Mouse (Mus musculus) ES-E14 (cell line): ENCODE measurements around the gene Tuba4a. TPM values are rescaled to one million over a fixed set of nuclear protein-coding genes. Genes with fewer than 3 reads are reported as not detected.

Source experiments
- DNase-seq: peaks from one replicate; pipeline ENCODE4 v3.0.0-alpha.2; 2013; ENCODE audit warnings: low read depth, low spot score
- H3K27ac ChIP-seq: 2 replicates; pipeline ENCODE4 v1.5.1; 2012; ENCODE audit warnings: low read depth, mild to moderate bottlenecking, low read length, moderate library complexity, mixed read lengths; ENCODE audit not compliant: poor library complexity, insufficient read depth, severe bottlenecking
- H3K36me3 ChIP-seq: 2 replicates; pipeline ENCODE4 v1.6.1; 2012; ENCODE audit warnings: mild to moderate bottlenecking, low read length, moderate library complexity, mixed read lengths; ENCODE audit not compliant: control insufficient read depth, poor library complexity, insufficient read depth, severe bottlenecking
- H3K4me1 ChIP-seq, 2 experiments: fragments of 150-350 bp in 1 of 2; sonication (generic) in 1 of 2; 2 replicates each; pipeline ENCODE4 v1.6.1; 2012; ENCODE audit warnings: low read length in 2 of 2, mild to moderate bottlenecking in 1 of 2, mixed read lengths in 1 of 2; ENCODE audit not compliant: control insufficient read depth in 2 of 2, insufficient read depth in 2 of 2, poor library complexity in 1 of 2
- H3K4me3 ChIP-seq, 2 experiments: fragments of 150-350 bp in 1 of 2; sonication (generic) in 1 of 2; 2 replicates each; pipeline ENCODE4 v1.5.1; 2012; ENCODE audit warnings: low read length in 2 of 2, low read depth in 1 of 2, mild to moderate bottlenecking in 1 of 2, mixed read lengths in 1 of 2; ENCODE audit not compliant: insufficient read depth in 1 of 2, poor library complexity in 1 of 2, severe bottlenecking in 1 of 2
- H3K9ac ChIP-seq: 2 replicates; pipeline ENCODE4 v1.6.1; 2012; ENCODE audit warnings: low read depth, mild to moderate bottlenecking, low read length, mixed read lengths; ENCODE audit not compliant: poor library complexity, insufficient read depth, severe bottlenecking
- H3K9me3 ChIP-seq: fragments of 150-350 bp; sonication (generic); 2 replicates; pipeline ENCODE4 v1.6.1; 2012; ENCODE audit warnings: low read depth, mild to moderate bottlenecking, low read length; ENCODE audit not compliant: control insufficient read depth, insufficient read depth
- CHD2 ChIP-seq: IDR thresholded peaks from 2 replicates; pipeline ENCODE4 v1.6.1; 2014; ENCODE audit warnings: mild to moderate bottlenecking, low read depth, low read length, inconsistent platforms
- HCFC1 ChIP-seq: IDR thresholded peaks from 2 replicates; pipeline ENCODE4 v1.6.1; 2012; ENCODE audit warnings: low read length, inconsistent platforms, borderline replicate concordance; ENCODE audit not compliant: insufficient read depth
- MAFK ChIP-seq: IDR thresholded peaks from 2 replicates; pipeline ENCODE4 v1.6.1; 2014; ENCODE audit warnings: mild to moderate bottlenecking, low read depth, low read length, inconsistent platforms; ENCODE audit not compliant: insufficient read depth
- ZC3H11A ChIP-seq: IDR thresholded peaks from 2 replicates; pipeline ENCODE4 v1.6.1; 2012; ENCODE audit warnings: low read depth, mild to moderate bottlenecking, inconsistent platforms, low read length, borderline replicate concordance
- ZNF384 ChIP-seq: IDR thresholded peaks from 2 replicates; pipeline ENCODE4 v1.6.1; 2012; ENCODE audit warnings: low read depth, low read length, inconsistent platforms
- in situ Hi-C, 2 experiments: fragments of 600-800 bp; cut with MboI; formaldehyde crosslinking; loops; one replicate each; pipeline ENCODE4 v1.15.1; 2025; ENCODE audit warnings: low sequenced_read_pairs in 2 of 2, inconsistent platforms in 1 of 2; ENCODE audit not compliant: unreplicated experiment in 2 of 2
- total RNA-seq: library from RNA; depleted of rRNA; stranded (reverse); fragments of 300-350 nt; gene quantifications from 2 replicates; pipeline ENCODE4 v1.2.3, GENCODE M21; 2012

The Tuba4a gene
- total RNA-seq, 1 experiment: 110 TPM

DNA sequence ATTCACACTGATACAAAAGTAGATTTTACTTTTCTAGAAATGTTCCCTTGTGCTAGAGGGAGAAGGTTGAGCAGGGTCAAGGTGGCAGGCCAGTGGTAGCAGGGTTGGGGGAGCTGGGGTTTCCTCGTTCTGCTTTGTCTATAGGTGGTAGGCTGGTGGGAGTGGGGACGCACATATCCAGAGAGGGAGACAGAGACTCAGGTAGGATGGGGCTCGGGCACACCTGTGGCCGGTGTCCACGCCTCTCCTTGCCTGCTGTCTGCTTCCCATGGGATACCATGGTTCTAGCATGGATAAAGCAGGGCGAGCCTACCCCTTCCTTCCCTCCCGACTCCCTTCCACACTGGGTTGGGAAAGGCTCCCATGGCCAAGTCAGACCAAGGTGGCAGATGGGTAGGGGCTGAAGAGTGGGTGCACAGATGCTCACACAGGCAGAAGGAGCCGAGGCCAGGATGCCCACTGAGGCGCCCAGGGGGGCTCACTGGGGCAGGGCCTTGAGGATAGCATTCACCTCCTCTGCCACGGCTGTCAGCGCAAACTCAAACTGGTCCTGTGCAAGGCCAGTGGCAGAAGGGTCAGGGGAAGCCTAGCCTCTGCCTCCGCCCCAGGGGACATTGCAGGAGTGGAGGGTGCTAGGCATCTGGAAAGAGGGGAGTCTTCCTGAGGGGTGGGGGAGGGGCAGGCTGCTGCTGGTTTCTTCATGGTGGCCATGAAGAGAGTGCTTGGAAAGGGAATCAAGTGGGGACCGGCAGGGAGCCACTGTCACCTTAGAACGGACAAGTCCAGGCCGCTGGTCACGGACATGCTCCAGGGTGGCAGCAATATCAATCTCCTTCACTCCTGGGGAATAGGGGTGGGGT, 27.6 kb upstream of the Tuba4a start:
- no peak for DNase-seq
- TF ChIP-seq CHD2 (no peak), MAFK (no peak), ZNF384 (no peak), HCFC1 (no peak)
- no peak overlapping the region for H3K9ac ChIP-seq
- H3K9me3 ChIP-seq: no peaks in the 10 kb centered on the region
- in situ Hi-C loops: no loop called here
- H3K4me1 ChIP-seq: peaks cover 4 to 35% of the 10 kb centered on the region in 2 experiments; a peak in 3 of 4 replicates
- no peak overlapping the region for H3K4me3 ChIP-seq
- H3K27ac ChIP-seq: no peak overlapping the region
- peaks cover 2% of the 10 kb centered on the region; the same call in 1 of the 2 replicates for H3K36me3 ChIP-seq

DNA sequence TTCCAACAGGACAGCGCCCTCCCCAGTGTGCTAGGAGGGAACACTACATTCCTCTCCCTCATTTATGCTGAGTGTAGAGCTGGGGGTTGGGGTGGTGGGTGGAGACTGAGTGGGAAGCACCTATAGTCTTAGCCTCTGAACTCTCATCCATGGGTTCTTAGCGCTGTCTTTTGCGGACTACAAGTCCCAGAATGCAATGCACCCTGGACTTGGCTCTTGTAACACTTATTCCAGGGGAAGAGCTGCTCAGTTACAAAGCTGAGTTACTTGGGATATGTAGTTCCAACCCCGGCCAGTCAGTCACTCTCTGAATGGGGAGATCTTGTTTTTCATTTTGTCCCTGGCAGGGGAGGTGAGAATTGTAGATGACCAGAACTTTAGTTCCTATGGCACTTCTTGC, 25.2 kb upstream of the Tuba4a start:
- in situ Hi-C loops: no loop called here
- TF ChIP-seq HCFC1 (peak; percentile 97), MAFK (0 out of 2 replicates have a peak, but pooled peaks have one; percentile 14), ZC3H11A (no peak), ZNF384 (no peak), CHD2 (no peak)
- H3K4me1 ChIP-seq: peaks cover 0 to 23% of the 10 kb centered on the region in 2 experiments; a peak in 2 of 4 replicates
- peaks cover 9% of the 10 kb centered on the region for H3K36me3 ChIP-seq
- no peak overlapping the region for H3K9ac ChIP-seq
- peak; percentile 81 for DNase-seq
- H3K9me3 ChIP-seq: no peaks in the 10 kb centered on the region
- H3K4me3 ChIP-seq: no peak overlapping the region
- no peak overlapping the region for H3K27ac ChIP-seq

DNA sequence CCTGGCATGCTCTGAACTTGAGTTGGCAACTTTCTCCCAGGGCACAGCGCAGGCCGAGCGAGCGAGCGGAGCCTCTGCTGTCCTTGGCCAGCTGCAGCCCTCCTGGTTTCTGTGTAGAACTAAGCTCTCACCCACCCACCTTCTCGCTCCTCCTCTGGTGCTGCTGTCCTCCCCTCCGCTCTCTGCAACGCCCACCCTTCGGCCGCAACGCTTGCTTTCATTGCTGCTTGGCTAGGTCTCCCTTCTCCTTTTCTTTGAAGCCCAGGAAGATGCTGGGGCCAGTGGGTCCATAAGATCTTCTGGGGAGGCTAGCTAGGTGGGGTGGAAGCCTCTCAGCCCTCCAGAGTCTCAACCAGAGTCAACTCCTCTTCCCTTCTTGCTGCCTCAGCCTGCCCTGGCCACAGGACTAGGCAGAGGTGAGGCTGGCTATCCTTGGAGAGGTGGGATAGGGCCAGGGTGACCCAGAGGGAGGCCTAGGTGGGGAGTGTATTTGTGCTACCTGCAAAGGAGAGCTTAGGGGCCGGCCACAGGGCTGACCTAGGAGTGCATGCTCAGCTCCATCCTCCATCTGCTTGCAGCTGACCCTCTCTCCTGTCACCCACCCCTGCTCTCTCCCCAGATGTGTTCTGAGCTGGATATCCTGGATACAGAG, 24.6 kb upstream of the Tuba4a start:
- no peak for TF ChIP-seq ZNF384
- TF ChIP-seq HCFC1: no peak
- TF ChIP-seq ZC3H11A: no peak
- TF ChIP-seq MAFK: no peak
- no peak for TF ChIP-seq CHD2
- H3K27ac ChIP-seq: no peak overlapping the region
- H3K9ac ChIP-seq: no peak overlapping the region
- H3K4me1 ChIP-seq: peaks cover 0 to 26% of the 10 kb centered on the region in 2 experiments; a peak in 2 of 4 replicates
- no peaks in the 10 kb centered on the region for H3K9me3 ChIP-seq
- DNase-seq: no peak
- H3K36me3 ChIP-seq: peaks cover 11% of the 10 kb centered on the region
- H3K4me3 ChIP-seq: no peak overlapping the region
- in situ Hi-C loops: no loop called here

DNA sequence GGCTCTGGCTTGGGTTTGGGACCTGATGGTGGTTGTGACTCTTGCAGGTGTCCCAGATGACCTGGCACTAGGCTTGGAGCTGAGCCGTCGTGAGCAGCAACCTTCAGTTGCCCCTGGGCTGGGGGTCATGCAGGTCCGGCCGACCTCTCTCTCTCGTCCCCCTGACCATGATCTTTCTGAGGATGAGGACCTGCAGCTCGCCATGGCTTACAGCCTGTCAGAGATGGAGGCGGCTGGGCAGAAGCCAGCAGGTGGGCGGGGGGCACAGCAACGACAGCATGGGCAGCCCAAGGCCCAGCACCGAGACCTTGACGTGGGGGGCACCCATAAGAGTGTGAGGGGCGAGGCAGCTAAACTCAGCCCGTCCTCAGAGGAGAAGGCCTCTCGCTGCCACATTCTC, 23.7 kb upstream of the Tuba4a start:
- peaks cover 11% of the 10 kb centered on the region for H3K36me3 ChIP-seq
- in situ Hi-C loops: no loop called here
- H3K27ac ChIP-seq: no peak overlapping the region
- H3K9me3 ChIP-seq: no peaks in the 10 kb centered on the region
- no peak for DNase-seq
- no peak overlapping the region for H3K4me3 ChIP-seq
- TF ChIP-seq ZNF384: no peak
- TF ChIP-seq HCFC1: no peak
- no peak for TF ChIP-seq CHD2
- no peak for TF ChIP-seq ZC3H11A
- no peak for TF ChIP-seq MAFK
- H3K9ac ChIP-seq: no peak overlapping the region
- H3K4me1 ChIP-seq: peaks cover 0 to 28% of the 10 kb centered on the region in 2 experiments; a peak in 2 of 4 replicates
